Mouse (Mus musculus) splenic B cell, adult 2 months (primary cell): ENCODE results near the gene Gigyf2.

Experiments used
- DNase-seq: peaks from one replicate; pipeline ENCODE4 v3.0.0-alpha.2; 2011; ENCODE audit warnings: low read depth, low spot score
- H3K27me3 ChIP-seq: 2 replicates; pipeline ENCODE4 v1.6.1; 2012; ENCODE audit warnings: mild to moderate bottlenecking, low read length, moderate library complexity, mixed read lengths; ENCODE audit not compliant: control insufficient read depth, poor library complexity, insufficient read depth, severe bottlenecking
- H3K36me3 ChIP-seq: 2 replicates; pipeline ENCODE4 v1.6.1; 2012; ENCODE audit warnings: mild to moderate bottlenecking, low read length, moderate library complexity, mixed read lengths; ENCODE audit not compliant: control insufficient read depth, poor library complexity, insufficient read depth, severe bottlenecking

Gene Gigyf2

DNA sequence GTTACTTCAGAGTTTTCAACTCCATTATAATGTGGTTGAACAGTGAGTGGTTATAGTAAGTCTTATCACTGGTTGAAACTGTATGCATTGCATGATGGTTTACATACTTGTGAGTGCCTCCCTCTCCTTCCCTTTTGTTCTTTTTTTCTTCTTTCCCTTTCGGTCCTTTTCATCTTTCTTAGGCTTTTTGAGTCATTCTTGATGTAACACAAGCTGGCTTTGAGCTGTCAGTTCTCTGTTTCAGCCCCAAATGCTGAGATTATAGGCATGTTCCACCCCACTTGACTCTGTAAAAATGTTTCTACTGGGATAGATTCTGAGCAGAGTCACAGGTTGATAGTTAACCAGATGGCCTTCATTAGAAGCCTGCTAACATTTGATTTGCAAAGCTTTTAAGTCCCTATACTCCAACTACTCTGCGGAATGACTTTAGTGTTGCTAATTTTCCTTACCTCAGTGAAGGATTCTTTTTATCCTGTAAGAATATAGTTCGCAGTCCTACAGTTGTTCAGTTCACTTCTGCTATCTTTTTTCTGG lies 51.3 kb downstream of the Gigyf2 start:
- no peaks in the 10 kb centered on the region for H3K27me3 ChIP-seq
- H3K36me3 ChIP-seq: peaks cover 2% of the 10 kb centered on the region
- no peak for DNase-seq

DNA sequence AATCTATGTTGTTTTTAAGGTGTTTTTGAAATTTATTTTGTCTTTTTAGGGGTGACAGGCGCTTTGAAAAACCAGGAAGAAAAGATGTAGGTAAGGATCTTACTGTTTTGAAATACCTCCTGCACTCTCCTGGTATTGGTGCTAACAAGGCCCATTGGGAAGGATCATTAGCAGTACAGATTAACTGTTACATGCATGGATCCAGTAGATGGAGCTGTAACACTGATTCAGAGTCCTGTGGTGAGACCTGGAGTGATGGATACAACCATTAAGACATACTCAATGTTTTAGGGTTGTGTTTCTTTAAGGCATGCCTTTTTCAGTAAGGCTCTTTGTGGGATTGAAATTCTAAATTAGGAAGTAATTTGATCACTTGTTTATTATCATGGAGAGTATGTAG lies 53.1 kb downstream of the Gigyf2 start:
- DNase-seq: peak; percentile 12
- H3K36me3 ChIP-seq: peaks cover 2% of the 10 kb centered on the region; the same call in 1 of the 2 replicates
- H3K27me3 ChIP-seq: no peaks in the 10 kb centered on the region

DNA sequence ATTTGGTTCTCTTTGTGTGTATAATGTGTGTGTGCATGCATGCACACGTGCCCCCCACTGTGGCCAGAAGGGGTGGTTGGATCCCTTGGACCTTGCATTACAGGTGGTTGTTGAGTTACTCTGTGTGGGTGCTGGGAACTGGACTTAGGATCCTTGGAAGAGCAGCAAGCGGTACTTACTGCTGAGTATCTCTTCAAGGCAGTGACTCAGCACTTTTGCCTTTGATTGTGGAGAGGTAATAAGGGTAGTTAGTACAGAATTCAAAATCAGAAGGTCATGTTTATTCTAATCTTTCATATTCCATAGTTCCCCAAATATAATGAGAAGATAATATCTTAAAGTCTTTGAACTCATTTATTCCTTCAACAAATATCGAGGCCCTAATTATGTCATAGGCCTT lies 54.4 kb downstream of the Gigyf2 start:
- no peak for DNase-seq
- Histone ChIP-seq H3K27me3 (no peaks in the 10 kb centered on the region), H3K36me3 (peaks cover 2% of the 10 kb centered on the region; the same call in 1 of the 2 replicates)

DNA sequence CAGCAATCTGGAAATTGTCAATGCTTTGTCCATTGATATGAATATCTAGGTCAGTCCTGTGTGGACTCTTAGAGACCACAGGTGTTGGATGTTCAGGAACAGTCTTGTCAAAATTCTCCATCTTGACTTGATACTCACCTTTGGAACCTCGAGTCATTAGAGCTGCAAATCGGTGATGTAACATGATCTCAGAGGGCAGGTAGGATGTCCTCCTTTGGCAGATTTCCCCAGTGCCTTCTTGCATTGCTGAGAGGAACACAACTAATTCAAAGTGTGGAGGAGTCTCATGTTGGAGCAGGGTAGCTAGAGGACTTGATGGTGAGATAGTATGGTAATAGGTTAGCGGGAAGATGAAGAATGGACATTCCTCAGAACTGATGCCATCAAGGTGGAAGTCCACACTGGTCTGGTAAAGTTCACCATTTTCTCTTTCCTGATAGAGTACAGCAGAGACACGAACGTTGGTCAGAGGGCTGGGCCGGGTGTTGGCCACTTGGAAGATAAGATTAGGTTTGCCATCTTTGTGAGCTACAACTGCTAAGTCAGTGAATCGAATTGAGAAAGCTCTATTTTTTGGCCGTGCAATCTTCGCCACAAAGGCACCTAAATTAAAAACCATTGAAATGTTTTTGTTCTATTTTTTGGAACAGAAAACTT lies 59.8 kb downstream of the Gigyf2 start:
- Histone ChIP-seq H3K36me3 (peaks cover 6% of the 10 kb centered on the region), H3K27me3 (no peaks in the 10 kb centered on the region)
- DNase-seq: no peak

DNA sequence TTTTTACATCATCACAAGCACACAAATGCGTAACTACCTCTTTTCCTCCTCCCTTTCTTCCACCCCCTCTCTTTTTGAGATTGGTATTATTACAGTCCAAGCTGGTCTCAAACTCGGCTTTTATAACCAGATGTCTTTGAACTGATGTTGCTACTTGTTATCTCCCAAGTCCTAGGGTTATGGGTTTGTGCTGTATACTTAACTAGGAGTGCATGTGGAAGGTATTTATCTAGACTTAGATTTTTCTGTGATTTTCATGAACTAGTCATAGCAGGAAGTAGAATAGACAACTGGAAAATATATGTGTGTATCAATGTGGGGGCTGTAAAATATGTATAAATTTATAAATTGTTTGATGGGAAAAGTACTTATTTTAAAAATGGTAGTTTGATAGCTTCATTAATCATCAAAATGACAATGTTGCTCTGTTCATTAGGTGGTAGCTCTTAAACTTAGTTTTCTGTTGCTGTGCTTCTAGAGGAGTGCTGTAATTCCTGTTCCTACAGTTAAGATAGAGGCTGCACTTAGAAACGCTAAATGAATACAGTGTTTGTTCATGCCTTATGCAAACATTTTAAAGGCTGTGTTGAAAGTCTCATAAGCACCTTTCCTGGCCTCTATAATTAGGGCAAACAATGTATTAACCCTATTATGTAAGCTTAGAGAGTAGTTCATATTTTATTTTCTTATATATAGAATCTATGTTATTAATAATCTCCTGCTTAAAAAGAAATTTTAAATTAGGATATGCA lies 66.8 kb downstream of the Gigyf2 start:
- Histone ChIP-seq H3K27me3 (no peaks in the 10 kb centered on the region), H3K36me3 (peaks cover 8% of the 10 kb centered on the region)
- DNase-seq: no peak

DNA sequence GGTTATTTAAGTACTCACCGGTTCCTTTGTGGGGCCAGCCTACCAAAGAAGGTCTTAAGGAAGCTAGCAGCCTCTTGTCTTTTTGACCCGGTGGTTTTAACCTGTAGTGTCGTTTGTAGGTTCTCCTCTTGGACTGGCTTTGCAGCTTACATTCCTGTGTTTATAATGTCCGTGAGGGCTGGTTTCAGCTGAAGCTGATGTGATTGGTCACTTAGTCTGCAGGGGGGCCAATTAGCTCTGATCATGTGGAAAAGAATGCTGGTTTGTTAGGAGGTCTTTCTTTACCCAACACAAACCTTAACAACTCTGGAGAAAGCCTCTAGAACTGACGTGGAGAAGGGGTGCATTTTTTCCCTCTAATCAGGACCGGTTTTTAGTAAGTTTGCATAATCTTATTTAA lies 67.8 kb downstream of the Gigyf2 start, which contains the start of gene Kcnj13:
TSS of gene Kcnj13 (minus strand) at position 136 of the 400 bp plus-strand sequence.
- Histone ChIP-seq H3K27me3 (no peaks in the 10 kb centered on the region), H3K36me3 (peaks cover 4% of the 10 kb centered on the region; the same call in 1 of the 2 replicates)
- no peak for DNase-seq

DNA sequence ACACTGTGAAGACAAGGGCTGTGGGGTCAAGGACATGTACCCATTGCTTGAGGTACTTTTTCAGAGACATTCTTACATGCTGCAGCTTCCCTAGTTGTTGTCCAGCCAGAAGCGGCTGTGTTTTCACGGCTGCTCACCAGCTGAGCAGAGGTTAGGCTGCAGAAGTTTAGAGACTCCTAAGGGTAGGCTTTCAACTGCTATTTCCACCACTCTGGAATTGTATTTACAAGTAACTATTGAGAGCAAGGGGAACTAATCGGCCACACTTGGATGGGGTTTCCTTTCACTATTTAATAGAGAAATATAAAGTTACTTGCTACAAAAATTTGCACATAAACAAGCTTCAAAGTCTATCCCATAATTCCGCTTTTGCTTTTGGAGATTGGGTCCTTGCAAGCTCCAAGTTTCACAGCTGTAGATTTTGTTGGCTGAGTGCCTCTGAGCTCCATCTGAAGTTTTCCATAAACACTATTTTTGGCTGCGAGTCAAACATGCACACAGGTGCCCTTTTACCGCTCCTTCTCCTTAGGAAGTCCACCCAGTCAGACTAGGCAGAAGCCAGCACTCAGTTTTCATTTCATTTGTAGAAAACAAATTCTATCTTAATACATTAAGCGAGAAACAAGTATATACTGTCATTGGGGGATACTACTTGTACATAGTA lies 70.3 kb downstream of the Gigyf2 start:
- no peaks in the 10 kb centered on the region for H3K27me3 ChIP-seq
- no peak for DNase-seq
- H3K36me3 ChIP-seq: peaks cover 2% of the 10 kb centered on the region; the same call in 1 of the 2 replicates

DNA sequence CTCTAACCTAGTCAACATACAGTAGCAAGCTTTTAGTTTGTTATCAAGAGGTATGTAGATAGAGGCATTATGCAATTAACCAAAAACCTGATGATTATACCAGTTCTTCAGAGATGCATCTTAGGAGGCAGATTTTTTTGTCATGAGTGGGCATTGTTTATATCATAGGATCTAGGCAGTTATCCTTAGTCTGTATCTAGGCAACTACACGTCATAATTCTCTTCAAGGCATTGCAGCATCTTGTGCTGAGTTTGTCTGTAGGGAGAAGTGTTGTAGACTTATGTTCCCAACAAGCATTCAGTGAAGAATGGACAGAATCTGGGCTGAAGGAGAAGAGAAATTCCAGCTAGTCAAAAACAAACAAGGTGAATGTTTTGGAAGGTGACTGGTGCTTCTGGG lies 77.9 kb downstream of the Gigyf2 start:
- Histone ChIP-seq H3K27me3 (no peaks in the 10 kb centered on the region), H3K36me3 (peaks cover 12% of the 10 kb centered on the region)
- no peak for DNase-seq

DNA sequence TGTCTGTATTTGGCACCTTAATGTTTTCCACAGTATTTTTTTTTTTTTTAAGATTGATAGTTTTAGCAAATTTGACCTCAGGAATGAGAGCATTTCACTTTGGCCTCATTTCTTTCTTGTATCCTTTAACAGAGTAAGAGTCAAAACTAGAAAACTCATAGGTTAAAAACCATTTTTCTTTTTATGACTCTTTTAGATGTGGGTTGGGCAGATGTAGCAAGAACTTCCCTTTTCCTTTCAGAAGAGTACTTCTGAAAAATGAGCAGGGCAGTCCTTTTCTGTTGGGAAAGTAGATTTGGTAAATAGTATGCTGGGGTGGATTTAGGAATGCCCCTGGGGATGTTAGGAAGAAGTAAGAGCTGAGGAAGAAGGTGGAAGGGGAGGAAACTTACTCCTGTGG lies 79.2 kb downstream of the Gigyf2 start:
- DNase-seq: no peak
- H3K27me3 ChIP-seq: no peaks in the 10 kb centered on the region
- H3K36me3 ChIP-seq: peaks cover 12% of the 10 kb centered on the region

DNA sequence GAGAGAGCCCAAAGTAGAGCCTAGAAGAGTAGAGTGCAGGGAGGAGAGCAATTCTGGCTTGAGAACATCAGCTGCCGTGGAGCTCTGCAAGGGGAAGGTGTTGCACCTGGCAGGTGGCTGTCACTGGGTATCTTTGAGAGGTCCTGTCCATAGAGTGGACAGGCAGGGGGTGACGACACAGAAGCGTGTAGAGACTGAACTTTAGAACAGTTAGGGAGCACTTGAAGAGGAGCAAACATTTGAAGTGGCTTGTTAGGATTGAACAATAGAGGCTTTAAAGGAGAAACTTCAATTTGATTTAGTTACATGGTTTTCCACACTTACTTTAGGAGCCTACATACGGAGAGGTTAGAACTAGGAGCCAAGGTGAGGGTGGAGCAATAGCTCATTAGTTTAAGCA lies 82.6 kb downstream of the Gigyf2 start:
- H3K27me3 ChIP-seq: no peaks in the 10 kb centered on the region
- peaks cover 10% of the 10 kb centered on the region for H3K36me3 ChIP-seq
- DNase-seq: no peak

DNA sequence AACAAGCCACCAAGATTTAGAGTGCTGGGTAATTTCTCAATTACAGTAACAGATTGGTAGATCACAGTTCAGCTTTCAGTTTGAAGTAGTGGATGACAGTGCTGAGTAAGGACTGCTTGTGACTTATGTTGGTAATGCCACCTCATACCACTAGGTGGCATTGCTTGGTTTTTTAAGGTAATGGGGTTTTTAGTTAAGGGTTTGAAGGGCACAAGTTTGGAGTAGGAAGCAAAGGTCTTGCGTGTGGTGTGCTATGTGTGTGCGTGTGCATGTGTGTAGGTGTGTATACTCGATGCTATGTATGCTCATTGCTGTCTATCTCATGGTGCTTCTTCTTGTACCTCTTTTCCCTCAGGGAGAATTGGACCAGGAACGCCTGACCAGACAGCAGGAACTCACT lies 91.9 kb downstream of the Gigyf2 start:
- DNase-seq: peak; percentile 79

DNA sequence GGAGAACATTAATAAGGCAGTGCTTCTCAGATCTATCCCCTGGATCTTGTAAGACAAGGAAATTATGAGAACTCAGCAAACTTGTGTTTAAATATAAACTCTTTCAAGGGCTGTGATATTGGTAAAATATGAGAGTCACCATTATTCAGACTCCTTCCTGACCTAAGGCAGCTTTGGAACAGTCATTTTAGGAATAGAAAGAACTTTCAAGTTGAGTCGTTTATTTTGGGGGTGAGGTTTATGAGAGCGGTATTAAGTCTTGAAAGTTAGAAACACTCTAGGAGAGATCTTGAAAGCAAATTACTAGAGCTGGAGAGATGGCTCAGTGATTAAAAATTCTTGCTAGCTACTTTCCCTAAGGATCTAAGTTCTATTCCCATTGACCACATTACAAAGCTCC lies 108.3 kb downstream of the Gigyf2 start:
- Histone ChIP-seq H3K27me3 (no peaks in the 10 kb centered on the region), H3K36me3 (peaks cover 18% of the 10 kb centered on the region)
- DNase-seq: no peak

More for the DNA sequence above, 91.9 kb downstream of the Gigyf2 start:
- Histone ChIP-seq H3K27me3 (no peaks in the 10 kb centered on the region), H3K36me3 (peaks cover 6% of the 10 kb centered on the region; the same call in 1 of the 2 replicates)

DNA sequence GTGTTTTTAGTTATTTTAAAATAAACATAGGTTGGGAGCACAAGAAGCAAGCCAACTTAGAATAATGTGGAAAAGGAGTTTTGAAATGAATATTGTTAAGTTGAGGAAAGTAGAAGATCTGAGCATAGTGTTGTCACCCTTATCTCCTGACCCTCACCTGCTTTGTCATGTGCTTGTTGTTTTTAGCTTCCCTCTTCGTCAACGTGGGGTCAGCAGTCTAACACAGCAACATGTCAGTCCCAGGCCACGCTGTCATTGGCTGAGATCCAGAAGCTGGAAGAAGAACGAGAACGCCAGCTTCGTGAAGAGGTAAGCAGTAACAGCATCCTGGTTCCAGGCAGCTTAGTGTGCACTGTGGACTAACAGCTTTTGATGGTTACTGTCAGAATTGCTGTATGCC lies 109.8 kb downstream of the Gigyf2 start:
- DNase-seq: no peak
- no peaks in the 10 kb centered on the region for H3K27me3 ChIP-seq

DNA sequence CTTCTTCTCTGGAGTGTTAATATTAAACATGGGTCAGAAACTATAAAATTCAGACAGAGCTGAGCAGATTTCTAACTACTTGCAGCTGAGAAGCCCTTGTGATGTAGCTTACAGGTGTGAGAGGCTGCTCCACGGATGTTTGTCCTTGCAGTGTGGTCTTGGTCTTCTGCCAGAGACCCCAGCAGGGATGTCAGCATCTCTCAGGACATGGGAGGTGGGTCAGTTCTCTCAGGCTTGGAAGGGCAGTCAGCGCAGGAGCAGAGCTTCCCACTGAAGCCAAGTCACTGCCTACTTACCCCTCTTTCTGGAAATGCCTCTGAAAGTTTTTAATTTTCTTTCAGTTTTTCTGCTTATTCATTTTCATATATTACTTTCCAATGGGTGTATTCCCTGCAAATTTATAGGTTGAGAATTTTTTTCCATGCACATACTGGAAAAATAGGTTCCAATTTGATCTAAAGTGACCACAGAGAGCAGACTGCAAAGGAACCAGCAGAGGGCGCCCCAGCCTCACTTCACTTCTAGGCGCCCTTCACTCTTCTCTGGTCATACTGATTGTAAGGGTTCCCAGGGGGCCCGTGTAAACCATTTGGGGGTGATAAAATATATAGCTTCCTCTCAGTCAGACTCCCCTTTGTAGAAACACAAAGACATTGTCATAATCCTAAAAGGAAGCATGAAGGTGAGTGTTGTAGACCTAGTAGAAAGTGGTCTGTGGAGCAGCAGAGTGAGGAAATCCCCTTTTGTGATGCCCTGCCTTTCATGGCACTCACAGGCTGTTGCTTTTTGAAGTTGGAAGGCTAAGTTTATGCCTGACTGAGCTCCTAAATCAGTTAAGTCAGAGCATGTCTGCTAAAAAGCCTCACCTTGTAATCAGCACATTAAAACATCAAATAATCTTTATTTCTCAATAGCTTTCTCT lies 120.6 kb downstream of the Gigyf2 start:
- no peaks in the 10 kb centered on the region; the same call in 1 of the 2 replicates for H3K27me3 ChIP-seq
- peaks cover 15% of the 10 kb centered on the region for H3K36me3 ChIP-seq
- DNase-seq: peak; percentile 81

More for the DNA sequence above, 109.8 kb downstream of the Gigyf2 start:
- H3K36me3 ChIP-seq: peaks cover 20% of the 10 kb centered on the region
